ENCODE assay signal across 8 mouse cellular contexts in genomic region chr8:84831490-84831889, GRCm38 (mm10). TPM values are rescaled to one million over a fixed set of nuclear protein-coding genes. Genes with fewer than 3 reads are reported as not detected.
DNase-seq lines count a peak whose midpoint lies in the region; ATAC-seq and TF ChIP-seq lines count a peak whose summit lies in the region.

TSS of gene Gadd45gip1 (plus strand) at chr8:84831522.

- WGBS in intestine, embryonic 14.5 days = 69% methylated on average over 11 of the region's 11 CpGs
- 74% methylated on average over 11 of the region's 11 CpGs for WGBS in olfactory bulb, adult 2 months

- H3K9ac ChIP-seq in intestine, embryonic 14.5 days (ENCODE audit: low read length) = peak within 1 kb of the TSS; percentile 99

- no peak for DNase-seq in layer of hippocampus, adult 8-10 months (ENCODE audit: low spot score in 2 of 2)
- no peak for DNase-seq in layer of hippocampus, adult 9-10 months (ENCODE audit: low spot score)
- DNase-seq in brain, embryonic 14.5 days (ENCODE audit: low read depth) = peak; percentile 20
- DNase-seq in gastrocnemius, postnatal 4 days (ENCODE audit: low spot score in 2 of 2) = no peak
- DNase-seq in intestine, embryonic 14.5 days (ENCODE audit: low spot score) = no peak
- peak; percentile 44 to 51 for DNase-seq in lung, adult 18-20 months
- no peak for DNase-seq in embryo, embryonic 11 days

- TF ChIP-seq CTCF in brain, embryonic 14.5 days (IDR thresholded peaks at IDR 0.05; ENCODE audit: borderline replicate concordance, extremely low read depth, insufficient read depth, insufficient read length) = no peak
- TF ChIP-seq CTCF in olfactory bulb, adult 2 months (IDR thresholded peaks at IDR 0.05; ENCODE audit: insufficient read depth, low read depth, low read length) = no peak

- peaks cover 27% of the 10 kb centered on the region for H3K36me3 ChIP-seq in intestine, embryonic 14.5 days (ENCODE audit: control insufficient read depth, insufficient read depth, low read length)

- no peaks in the 10 kb centered on the region for H3K27me3 ChIP-seq in intestine, embryonic 14.5 days (replicated peaks; ENCODE audit: control insufficient read depth, insufficient read depth, low read length)

- H3K4me2 ChIP-seq in intestine, embryonic 14.5 days (ENCODE audit: low read length) = peak within 1 kb of the TSS; percentile 60

- ATAC-seq in intestine, embryonic 14.5 days (replicated peaks; ENCODE audit: low FRiP score, low TSS enrichment, low read depth) = no peak

- no peaks in the 10 kb centered on the region for H3K9me3 ChIP-seq in intestine, embryonic 14.5 days (ENCODE audit: control insufficient read depth, low read length)

- peak within 1 kb of the TSS; percentile 100 for H3K4me3 ChIP-seq in intestine, embryonic 14.5 days (ENCODE audit: low read depth, low read length)
- H3K4me3 ChIP-seq in olfactory bulb, adult 2 months (ENCODE audit: insufficient read depth, low read depth, low read length) = peak within 1 kb of the TSS; percentile 79

- H3K4me1 ChIP-seq in intestine, embryonic 14.5 days (replicated peaks; ENCODE audit: control insufficient read depth, insufficient read depth, low read length) = peaks cover 22% of the 10 kb centered on the region
- peaks cover 2% of the 10 kb centered on the region; the same call in 1 of the 2 replicates for H3K4me1 ChIP-seq in olfactory bulb, adult 2 months (ENCODE audit: control insufficient read depth, insufficient read depth, low read length)

- TF ChIP-seq POLR2A in brain, embryonic 14.5 days (IDR thresholded peaks at IDR 0.05; ENCODE audit: borderline replicate concordance, extremely low read depth, insufficient read depth, insufficient read length, poor library complexity, severe bottlenecking) = no peak
- no peak for TF ChIP-seq POLR2A in olfactory bulb, adult 2 months (IDR thresholded peaks at IDR 0.05; ENCODE audit: insufficient read depth, low read depth, low read length)

- peak within 1 kb of the TSS; percentile 93 for H3K27ac ChIP-seq in intestine, embryonic 14.5 days (ENCODE audit: low read depth)
- H3K27ac ChIP-seq in olfactory bulb, adult 2 months (ENCODE audit: insufficient read depth, low read depth, low read length) = peak within 1 kb of the TSS; percentile 80

RNA-seq across cellular contexts. Expression of gene Gadd45gip1, which starts in this region (rescaled TPM):
- 10 to 100 TPM; 21.6 to 27.7 (median 23.3) TPM for total RNA-seq in layer of hippocampus, adult 8-10 months (2022)
- polyA plus RNA-seq in brain, embryonic 14.5 days (2012; rRNA removed) = 30.1 and 39.2 TPM in 2 replicates
- 10 to 100 TPM; 33.3 to 36.0 TPM for total RNA-seq in gastrocnemius, postnatal 4 days (2021)
- polyA plus RNA-seq in intestine, embryonic 14.5 days (2014; fragmentation: Nextera tagmentation; extraction: Ambion mirVana) = 57.8 and 60.8 TPM in 2 replicates
- not detected in 2 replicates for polyA plus RNA-seq in olfactory bulb, adult 2 months (2012; ENCODE audit: insufficient read depth, insufficient read length, low replicate concordance, missing spikeins)

Comparison
In these comparisons a context has a peak if more than half of its experiments do, and no peak if none do; other contexts are left out.
1. RNA of gene Gadd45gip1 (polyA plus RNA-seq): 57.8 to 60.8 TPM in intestine, embryonic 14.5 days and 30.1 to 39.2 TPM in brain, embryonic 14.5 days; not detected in olfactory bulb, adult 2 months; every median in the first group is over 10 times any median in the second.
2. DNase-seq: peak in brain, embryonic 14.5 days (single experiment) and lung, adult 18-20 months (2 of 2); none in layer of hippocampus, adult 8-10 months (0 of 2), layer of hippocampus, adult 9-10 months (single experiment), gastrocnemius, postnatal 4 days (0 of 2), intestine, embryonic 14.5 days (single experiment) and embryo, embryonic 11 days (single experiment).